Mouse (Mus musculus) kidney, postnatal 25 days (tissue): ENCODE measurements around the gene Cd160.

Source experiments
- DNase-seq, 2 experiments: peaks; one replicate each; pipeline ENCODE4 v3.0.0; 2021; ENCODE audit warnings: mixed read lengths in 2 of 2

Gene Cd160

DNA sequence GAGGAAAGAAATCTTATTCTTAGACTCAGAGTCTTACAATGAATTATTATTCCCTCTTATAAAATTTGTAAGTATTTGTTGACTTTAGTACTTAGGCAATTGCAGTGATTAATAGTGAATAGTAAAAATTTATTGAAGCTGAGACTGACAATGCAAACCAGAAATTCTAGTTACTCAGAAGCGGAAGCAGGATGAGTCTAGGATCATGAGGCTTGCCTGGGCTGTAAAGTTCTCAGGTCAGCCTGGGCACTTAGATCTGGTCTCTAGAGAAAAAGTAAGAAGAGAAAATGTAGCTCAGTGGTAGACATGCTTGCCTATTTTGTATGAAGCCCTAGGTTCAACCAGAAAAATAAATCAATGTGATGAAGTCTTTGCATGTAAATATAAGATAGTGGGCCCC is 73.2 kb downstream of the Cd160 start:
- no peak for DNase-seq
